Mouse (Mus musculus) gastrocnemius, postnatal 36 days (tissue): ENCODE results near the gene Gm49318. TPM values are rescaled to one million over a fixed set of nuclear protein-coding genes. Genes with fewer than 3 reads are reported as not detected.
A peak's percentile ranks its signal among the peaks of the same experiment; 100 is the strongest.

ENCODE experiments used
- DNase-seq, 2 experiments: peaks; one replicate each; pipeline ENCODE4 v3.0.0; 2022
- intact Hi-C: fragments of 180-260 bp; cut with DNase I; formaldehyde crosslinking; loops from one replicate; pipeline ENCODE4 v1.15.1; 2025
- total RNA-seq, 2 experiments: library from RNA; stranded (reverse); gene quantifications; 2 replicates each; pipeline ENCODE4 v1.2.3; 2021

Gene Gm49318
- total RNA-seq, 2 experiments from 2014 or later = not detected

DNA sequence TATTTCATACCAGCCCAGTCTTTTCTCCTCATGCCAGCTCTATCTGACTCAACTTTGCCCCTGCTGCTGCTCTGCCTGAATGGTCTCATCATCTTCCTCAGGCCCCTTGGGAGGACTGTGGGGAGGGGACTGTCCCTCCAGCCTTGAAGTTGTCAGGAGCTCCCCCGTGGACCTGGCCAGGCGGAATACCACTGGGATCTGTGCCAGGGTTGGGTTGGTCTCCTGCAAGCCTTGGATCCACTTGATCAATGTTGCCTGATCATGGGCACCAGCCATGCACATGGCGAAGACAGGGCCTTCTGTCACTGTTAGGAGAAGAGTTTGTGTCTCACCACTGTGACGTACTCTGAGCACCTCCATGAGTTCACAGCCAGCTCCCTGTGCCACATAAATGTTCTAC lies 1.2 kb upstream of the Gm49318 start:
- intact Hi-C loops = loop anchor here (10.0 kb wide), 1 partner anchor 1617 kb away; no protein-coding TSS in a partner anchor
- no peak for DNase-seq

DNA sequence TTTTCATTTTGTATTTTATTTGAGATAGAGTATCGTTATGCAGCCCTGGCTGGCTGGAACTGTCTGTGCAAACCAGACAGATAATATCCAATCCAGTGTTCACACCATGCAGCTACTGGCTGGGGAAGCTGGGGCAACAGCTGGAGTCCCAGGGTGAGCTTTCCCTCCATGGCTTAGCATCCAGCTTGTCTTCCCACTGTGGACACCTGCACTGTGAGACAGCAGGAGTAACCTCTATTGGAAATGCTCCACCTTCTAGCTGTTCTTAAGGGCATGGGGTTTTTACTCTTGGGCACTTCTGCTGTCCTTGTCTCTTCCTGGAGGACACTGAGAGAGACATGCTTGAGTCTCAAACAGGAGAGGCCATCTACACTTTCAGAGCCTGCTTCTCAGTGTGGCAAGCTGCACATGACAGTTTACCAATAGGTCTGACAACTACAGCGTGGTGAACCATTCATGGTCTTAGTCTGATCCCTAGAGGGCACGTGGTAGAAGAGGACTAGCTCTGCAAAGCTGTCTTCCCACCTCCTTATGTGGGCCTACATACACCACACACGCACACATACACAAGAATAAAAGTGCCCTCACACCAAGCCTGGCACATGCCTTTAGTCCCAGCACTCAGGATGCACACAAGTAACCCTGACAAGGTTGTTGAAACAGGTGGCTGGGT lies 1.0 kb downstream of the Gm49318 start:
- DNase-seq = no peak
- intact Hi-C loops = loop anchor here (10.0 kb wide), 1 partner anchor 1615 kb away; no protein-coding TSS in a partner anchor

DNA sequence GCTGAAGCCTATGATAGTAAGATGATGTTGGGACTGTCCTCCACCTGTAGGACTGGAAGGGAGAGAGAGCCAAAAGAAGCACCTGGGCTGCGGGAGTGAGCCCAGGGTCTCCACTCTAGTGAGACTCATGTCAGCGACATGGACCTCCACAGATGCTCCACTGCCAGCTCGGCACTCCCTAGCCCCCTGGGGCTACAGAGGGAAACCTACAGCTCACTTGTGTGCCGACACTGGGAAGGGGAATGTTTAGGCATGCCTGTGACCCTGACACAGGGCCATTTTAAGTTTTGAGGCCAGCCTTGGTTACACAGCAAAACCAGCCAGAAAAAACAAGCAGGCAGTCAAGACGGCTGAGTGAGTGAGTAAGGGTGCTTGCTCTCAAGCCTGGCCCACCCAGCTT lies 3.9 kb downstream of the Gm49318 start:
- DNase-seq = no peak
- intact Hi-C loops = no loop called here

DNA sequence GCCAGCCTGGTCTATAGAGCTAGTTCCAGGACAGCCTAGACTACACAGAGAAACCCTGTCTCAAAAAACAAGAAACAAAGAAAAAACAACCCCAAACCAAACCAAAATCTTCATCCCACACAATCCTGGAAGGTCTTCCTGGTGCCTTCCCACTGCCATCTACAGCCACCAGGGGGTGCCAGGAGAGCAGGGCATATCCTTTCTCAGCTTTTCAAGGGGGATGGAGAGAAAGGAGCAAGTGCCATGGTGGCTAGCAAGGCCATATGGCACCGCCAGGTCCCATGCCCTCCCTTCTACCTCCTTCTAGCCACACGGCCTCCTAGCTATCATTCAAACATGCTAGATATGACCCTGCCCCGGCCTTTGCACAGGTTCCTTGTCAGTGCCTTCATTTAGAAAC lies 4.6 kb downstream of the Gm49318 start:
- DNase-seq = peak in 1 of 2 experiments; percentile 41
- intact Hi-C loops = loop anchor here (1.0 kb wide), 1 partner anchor 77 kb away; no protein-coding TSS in a partner anchor

DNA sequence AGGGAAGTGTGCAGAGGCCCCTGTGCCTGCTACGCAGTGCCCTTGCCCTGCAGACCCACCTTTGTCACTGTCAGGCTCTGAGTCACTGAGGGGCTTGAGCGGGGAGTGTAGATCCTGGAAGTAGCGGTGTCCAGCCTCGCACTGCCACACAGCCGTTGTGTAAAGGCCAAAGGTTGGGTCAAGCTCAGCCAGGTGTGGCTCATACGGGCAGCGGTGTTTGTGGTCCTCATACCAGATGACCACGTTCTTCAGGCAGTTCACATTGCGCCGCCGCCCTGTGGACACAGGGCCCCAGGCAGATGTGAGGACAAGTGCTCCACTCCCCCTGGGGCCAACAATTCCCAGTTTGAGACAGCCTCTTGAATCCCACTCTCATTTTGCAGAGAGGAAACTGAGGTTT lies 5.4 kb downstream of the Gm49318 start:
- intact Hi-C loops = loop anchor here (1.0 kb wide), 1 partner anchor 78 kb away; no protein-coding TSS in a partner anchor

DNA sequence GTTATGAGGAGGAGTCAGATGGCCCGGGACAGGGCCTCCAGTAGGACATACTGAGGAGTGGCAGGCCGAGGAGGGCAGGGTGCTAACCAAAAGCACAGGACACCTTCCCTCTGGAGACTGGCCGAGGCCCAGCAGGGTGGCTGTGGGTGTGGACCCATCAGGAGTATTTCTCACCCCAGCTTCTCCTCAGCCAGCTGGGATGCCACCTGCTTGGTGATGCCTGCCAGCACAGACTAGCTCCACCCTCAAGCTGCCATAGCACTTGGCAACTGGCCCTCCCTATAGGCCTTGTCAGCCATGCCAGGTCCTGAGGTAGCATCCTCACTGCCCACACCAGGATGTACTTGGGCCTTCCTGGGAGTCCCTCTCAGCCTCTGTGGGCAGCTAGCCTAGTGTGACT lies 6.7 kb downstream of the Gm49318 start:
- intact Hi-C loops = no loop called here
- DNase-seq = no peak

More for the DNA sequence above, 5.4 kb downstream of the Gm49318 start:
- DNase-seq = no peak

DNA sequence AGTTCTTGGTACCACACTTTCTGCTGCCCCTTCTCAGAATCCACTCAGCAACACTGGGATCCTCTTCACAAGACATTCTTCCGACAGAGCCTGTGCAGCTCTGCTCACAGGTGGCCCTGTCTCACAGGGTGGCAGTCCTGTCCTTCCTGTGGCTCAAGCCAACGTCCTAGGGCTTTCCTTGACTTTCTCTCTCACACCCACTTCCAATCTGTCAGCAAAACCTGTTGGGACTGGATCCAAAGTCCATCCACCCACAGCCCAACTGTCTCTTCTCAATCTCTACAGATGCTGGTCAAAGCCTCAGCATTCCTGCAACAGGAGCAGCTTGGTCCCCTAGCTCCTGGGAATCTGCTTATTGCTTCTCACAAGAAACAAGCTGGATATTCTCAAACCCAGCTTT lies 9.7 kb downstream of the Gm49318 start:
- DNase-seq = no peak
- intact Hi-C loops = no loop called here

DNA sequence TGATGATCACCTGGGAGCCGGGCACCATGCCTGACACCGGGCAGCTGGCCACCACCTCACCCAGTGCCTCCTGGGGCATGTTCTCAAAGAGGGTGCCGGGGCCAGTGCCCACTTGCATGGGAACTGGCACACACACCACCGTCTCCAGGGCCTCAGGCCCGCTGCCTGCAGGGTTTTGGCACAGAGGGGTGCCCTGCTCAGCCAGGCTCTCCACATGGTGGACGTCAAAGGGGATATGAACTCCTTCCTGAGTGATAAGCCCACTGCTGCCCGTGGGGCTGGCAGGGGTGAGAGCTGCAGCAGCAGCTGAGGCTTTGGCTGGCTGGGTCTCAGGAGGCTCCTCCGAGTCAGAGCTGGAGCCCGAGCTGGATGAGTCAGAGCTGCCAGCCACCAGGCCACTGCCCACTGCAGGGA lies 13.0 kb downstream of the Gm49318 start:
- intact Hi-C loops = no loop called here
- DNase-seq = no peak

DNA sequence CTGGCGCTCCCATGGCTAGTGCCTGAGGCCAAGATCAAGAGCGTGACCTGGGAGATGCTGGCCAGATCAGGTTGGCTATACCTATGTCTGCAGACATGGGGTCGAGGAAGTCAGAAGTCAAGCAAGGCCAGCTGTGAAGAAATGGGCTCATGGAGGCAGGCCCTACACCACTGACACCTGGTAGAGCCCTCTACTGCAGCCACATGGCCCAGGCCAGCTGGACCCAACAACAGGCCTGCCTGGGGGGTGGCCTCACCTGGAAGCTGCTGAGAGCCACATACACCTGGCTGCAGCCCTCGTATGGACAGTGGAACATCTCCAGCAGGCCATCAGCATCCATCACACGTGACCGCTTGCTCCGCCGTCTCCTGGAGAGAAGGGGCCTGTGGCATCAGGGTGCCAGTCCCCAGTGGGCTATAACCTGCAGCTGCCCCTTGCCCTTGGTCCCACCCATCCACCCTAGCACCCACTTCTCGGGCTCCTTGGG lies 14.0 kb downstream of the Gm49318 start:
- intact Hi-C loops = no loop called here
- no peak for DNase-seq

DNA sequence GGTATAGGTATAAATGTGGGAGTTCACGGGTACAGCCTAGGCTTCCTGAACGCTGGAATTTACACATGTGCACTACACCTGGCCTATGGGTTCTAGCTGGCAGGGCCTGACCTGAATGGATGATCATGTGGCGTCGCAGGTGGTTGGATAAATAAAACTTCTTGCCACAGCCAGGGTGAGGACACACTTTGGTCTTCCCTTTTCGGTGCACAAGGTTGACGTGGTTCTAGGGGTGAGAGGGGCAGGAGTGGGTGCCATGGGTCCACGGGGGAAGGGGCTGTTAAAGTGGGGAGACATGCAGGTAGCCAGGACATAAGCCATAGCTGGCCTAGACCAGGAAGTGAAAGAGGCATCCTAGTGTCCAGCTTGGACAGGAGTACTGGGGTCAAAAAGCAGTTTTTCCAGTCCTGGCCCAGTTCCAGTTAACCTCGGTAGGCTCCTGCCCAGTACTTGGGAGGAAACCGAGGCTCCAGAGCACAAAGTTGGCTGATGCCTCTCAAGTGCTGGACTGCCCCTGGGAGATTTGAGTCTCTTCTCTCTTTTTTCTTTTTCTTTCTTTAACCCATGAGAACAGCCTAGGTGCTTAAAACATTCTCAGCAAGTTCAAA lies 14.7 kb downstream of the Gm49318 start:
- intact Hi-C loops = no loop called here
- no peak for DNase-seq

DNA sequence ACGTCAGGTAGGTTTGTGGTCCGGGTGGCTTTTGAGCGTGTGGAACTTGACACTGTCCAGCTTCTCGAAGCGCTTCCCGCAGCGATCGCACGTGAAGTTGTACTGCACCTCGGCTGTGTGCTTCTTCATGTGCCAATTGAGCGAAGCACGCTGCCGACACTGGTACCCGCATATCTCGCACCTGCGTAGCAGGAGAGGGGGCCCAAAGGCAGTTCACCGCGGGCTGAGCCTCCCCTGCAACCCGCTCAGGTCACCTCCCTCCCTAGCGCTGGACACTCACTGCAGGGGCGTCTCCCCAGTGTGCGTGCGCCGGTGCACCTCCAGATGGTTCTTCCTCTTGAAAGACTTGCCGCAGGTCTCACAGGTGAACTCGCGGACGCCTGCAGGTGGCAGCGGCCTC lies 15.3 kb downstream of the Gm49318 start:
- intact Hi-C loops = no loop called here
- no peak for DNase-seq

DNA sequence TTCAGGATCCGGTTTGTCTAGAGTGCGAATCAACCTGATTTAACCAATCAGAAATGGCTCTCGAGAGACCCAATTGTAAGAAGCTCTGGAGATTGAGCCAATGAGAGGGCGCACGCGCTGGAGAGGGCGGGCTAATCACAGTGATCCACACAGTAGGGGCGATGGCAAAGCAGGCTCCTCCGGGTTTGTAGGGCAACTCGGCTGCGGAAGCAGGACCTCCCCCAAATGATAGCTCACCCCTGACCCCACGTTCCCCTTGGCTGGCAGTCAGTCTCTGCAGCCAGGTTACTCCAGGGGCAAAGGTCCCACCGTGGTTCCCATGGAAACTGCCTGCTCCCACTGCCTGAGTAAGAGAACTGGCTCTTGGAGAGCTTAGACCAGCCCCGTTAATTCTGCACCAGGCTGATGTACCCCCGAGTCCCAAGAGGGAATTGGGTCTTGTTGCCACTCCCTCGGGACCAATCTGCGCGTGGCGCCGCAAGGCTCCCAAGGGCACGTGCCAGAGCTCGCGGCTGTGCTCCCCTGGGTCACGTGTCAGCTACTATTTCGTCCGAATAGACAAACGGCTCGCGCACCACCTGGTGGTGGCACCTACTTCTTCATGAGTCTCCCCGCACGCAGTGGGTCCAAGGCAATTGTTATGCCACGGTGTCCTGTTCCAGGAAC lies 16.5 kb downstream of the Gm49318 start:
- DNase-seq = no peak
- intact Hi-C loops = no loop called here

DNA sequence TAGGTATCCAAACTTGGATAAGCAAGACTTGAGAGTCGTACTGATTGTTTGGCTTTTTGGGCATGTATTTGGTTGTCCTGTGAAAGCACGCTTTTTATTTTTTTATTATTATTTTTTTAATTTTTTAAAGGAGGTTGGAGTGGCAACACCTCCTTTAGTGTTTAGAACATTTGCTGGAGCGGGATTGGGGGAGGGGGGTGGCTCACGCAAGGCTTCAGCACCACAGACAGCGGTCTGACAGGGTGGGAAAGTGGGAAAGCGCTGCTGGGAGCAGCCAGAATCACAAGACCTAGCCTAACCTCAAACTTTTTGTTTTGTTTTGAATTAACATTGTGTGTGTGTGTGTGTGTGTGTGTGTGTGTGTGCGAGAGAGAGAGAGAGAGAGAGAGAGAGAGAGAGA lies 17.4 kb downstream of the Gm49318 start:
- no peak for DNase-seq
- intact Hi-C loops = no loop called here

DNA sequence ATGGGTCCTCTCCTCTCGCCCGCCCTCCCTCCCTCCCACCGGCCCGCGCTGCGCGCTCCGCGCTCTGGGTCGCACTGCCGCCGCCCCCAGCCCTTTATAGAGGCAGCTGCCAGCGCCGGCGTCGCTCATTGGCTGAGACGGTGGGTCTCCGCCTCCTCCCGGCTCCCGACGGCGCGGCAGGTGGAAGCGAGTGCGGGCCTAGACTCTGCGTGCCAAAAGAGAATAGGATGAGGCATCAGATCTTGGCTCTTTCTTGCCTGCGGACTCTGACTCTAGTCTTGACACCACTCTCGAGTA lies 19.2 kb downstream of the Gm49318 start, which contains the start of gene Elavl3:
Elavl3 (minus strand) TSS at position 66 of the 297 bp plus-strand sequence.
- intact Hi-C loops = no loop called here
- no peak for DNase-seq

DNA sequence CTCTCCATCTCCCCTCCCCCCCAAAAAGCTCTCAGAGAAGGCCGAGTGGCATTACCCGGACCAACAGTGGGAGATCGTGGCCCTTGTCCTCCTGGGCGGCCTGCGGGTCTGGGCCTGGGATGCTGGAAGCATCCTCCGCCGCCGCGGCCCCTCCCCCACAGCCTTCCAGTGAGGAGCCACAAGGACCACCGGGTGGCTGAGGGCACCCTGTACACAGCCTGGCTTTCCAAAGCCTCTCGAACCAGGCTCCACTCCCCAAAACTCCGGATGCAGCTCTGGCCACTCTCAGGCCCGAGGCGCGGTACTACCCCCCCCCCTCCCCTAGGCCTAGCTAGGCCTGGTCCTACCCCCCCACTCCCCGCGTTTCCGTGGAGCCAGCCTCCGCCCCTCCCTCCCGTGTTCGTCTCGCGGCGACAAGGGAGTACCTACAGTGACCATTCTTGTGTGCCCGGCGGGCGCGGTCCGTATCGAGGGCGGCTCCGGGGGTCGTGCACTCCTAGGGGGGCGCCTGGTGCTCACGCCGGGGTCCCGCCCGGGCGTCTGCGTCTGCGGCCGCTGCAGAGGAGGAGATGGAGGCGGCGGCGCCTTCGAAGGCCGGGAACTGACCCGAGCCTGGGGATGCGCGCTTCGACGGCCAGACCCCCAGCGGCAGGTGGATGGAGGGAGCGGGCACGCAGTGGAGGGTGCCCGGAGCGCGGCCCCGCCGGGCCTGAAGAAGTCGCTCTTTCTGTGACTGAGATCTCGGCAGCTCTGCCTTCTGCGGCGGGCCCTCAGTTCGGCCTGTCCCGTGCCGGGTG lies 19.7 kb downstream of the Gm49318 start:
- intact Hi-C loops = no loop called here
- no peak for DNase-seq

DNA sequence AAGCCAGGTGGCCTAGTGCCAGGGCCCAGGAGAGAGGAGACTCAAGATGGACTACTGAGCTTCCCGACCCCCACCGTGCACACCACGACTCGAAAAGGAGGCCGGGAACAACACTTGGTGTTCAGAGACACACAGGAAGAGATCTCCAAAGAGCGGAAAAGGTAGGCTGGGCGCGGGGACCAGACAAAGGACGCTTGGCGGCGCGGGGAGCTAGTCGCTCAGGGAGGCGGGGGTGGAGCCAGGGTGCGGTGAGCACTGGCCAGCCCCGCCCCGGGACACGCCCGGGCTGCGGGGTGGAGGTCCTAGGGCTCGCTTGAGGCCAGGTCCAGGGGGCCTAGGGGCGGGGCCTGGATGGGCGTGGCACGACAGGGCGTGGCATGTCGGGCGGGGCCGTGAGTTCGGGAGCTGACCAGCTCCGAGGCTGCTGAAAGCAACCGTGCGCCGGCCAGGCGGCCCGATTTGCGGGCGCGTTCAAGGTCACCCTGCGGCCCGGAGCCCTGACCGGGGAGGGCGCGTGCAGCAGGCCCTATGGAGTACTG lies 20.6 kb downstream of the Gm49318 start:
- intact Hi-C loops = no loop called here
- no peak for DNase-seq

DNA sequence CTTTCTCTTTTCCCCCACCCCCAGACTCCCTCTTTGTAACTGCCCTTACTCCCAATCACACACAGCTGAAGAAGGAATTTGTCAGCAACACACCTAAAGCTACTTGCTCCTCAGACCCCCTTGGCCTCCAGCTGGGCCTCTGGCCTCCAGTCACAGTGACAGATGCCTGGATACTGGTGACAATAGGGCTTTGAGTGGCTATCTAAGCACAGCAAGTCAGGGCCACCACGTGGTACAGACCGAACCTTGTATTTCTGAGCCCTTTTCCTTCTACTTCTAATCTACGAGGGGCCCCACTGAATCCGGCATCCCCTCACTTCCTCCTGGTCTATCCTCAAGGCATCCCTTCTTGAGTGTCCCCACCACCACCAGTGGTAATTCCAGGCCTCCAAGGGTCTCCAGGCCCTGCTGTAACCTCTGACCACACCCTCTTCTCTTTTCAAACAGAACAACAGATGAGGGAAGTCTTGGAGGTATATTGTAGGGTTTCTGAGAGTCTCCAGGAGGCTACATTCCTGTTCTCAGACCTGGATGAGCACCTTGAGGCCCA lies 21.3 kb downstream of the Gm49318 start:
- intact Hi-C loops = no loop called here
- DNase-seq = no peak

DNA sequence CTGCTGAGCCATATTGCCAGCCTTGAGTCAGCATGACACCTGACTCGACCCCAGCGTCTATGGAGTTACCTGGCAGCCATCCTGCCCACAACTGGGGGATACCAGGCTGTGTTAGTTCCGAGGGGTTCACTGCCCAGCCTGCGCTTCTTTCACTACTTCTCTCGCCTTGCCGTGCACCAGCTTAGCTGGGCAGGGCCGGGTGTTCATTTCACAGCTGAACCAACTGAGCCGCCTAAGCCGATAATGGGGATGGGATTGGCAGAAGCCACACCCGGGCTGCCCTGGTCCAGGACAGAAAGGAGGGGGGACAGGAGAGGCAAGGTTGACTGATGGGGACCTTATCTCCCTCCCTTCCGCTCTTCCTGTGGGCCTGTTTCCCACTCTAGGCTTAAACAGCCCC lies 21.7 kb downstream of the Gm49318 start:
- intact Hi-C loops = no loop called here
- no peak for DNase-seq

DNA sequence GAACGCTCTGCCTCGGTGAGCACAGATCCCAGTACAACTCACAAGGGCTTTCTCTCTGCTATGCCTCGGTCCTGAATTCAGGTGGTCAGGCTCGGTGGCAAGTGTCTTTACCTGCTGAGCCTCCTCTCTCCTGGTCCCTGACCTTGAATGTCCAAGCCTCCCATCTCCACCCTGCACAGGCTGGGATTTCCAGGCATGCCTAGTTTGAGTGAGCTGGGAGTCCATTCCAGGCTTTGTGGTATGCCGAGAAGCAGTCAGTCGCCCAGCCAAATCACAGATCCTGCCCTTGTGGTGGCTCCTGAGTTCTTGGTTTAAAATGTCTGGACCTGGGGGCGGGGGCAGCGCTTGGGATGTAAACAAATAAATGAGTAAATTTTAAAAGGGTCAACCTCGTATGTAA lies 23.7 kb downstream of the Gm49318 start:
- no peak for DNase-seq
- intact Hi-C loops = no loop called here

DNA sequence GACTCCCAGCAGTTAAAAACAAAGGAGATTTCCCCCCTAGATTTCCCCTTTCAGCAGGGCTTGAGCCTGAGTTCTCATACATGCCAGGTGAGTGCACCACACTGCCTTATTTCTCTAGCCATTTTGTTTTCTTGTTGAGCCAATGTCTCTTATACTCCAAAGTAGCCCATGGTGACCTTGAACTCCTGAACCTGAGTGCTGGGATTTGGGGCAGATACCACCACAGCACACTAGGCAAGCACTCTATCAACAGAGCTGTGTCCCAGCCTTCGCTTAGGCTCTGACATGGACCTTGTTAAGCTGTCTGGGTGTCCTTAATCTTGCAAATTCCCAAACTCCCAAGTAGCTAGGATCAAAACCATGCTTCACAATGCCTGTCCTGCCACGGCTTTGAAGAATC lies 29.2 kb downstream of the Gm49318 start:
- intact Hi-C loops = no loop called here
- DNase-seq = no peak
